Mouse (Mus musculus) liver, embryonic 14.5 days (tissue): ENCODE measurements around the gene Galnt17. TPM values are rescaled to one million over a fixed set of nuclear protein-coding genes. Genes with fewer than 3 reads are reported as not detected.

Experiments used
- ATAC-seq: fragments of 200-750 bp; cut with Nextera tagmentation; 2 replicates; pipeline ENCODE4 v1.8.0; 2017; ENCODE audit warnings: moderate number of reproducible peaks, mild to moderate bottlenecking, moderate library complexity; ENCODE audit not compliant: insufficient read depth
- DNase-seq, 3 experiments: peaks; one replicate each; pipeline ENCODE4 v3.0.0-alpha.2; 2012 to 2013; ENCODE audit warnings: low read depth in 3 of 3, low spot score in 3 of 3
- H3K27ac ChIP-seq: fragments of 300-500 bp; sonication (generic); 2 replicates; pipeline ENCODE4 v1.5.1; 2014; ENCODE audit warnings: moderate library complexity, mild to moderate bottlenecking, control low read depth, inconsistent platforms
- H3K27me3 ChIP-seq: fragments of 300-500 bp; sonication (generic); 2 replicates; pipeline ENCODE4 v1.6.1; 2014; ENCODE audit warnings: mild to moderate bottlenecking, low read length, moderate library complexity; ENCODE audit not compliant: control insufficient read depth, insufficient read depth
- H3K36me3 ChIP-seq: fragments of 300-500 bp; sonication (generic); replicated peaks from 2 replicates; pipeline ENCODE4 v1.6.1; 2014; ENCODE audit warnings: low read depth; ENCODE audit not compliant: control insufficient read depth, insufficient read depth
- H3K4me1 ChIP-seq, 2 experiments: fragments of 200-500 bp in 1 of 2; fragments of 300-500 bp in 1 of 2; sonication (generic) in 1 of 2; replicated peaks; 2 replicates each; pipeline ENCODE4 v1.6.1; 2012 to 2014; ENCODE audit warnings: antibody characterized with exemption in 1 of 2, inconsistent platforms in 1 of 2, low read length in 1 of 2; ENCODE audit not compliant: control insufficient read depth in 2 of 2, insufficient read depth in 2 of 2
- H3K4me2 ChIP-seq: fragments of 300-500 bp; sonication (generic); 2 replicates; pipeline ENCODE4 v1.6.1; 2014; ENCODE audit warnings: low read depth, mild to moderate bottlenecking, control low read depth, moderate library complexity
- H3K4me3 ChIP-seq, 2 experiments: fragments of 200-500 bp in 1 of 2; fragments of 300-500 bp in 1 of 2; sonication (generic) in 1 of 2; 2 replicates each; pipeline ENCODE4 v1.5.1; 2012 to 2014; ENCODE audit warnings: low read depth in 2 of 2, low read length in 2 of 2, mild to moderate bottlenecking in 2 of 2, control low read depth in 1 of 2, inconsistent platforms in 1 of 2, moderate library complexity in 1 of 2; ENCODE audit not compliant: insufficient read depth in 1 of 2
- H3K9ac ChIP-seq: fragments of 300-500 bp; sonication (generic); replicated peaks from 2 replicates; pipeline ENCODE4 v1.6.1; 2014; ENCODE audit warnings: mild to moderate bottlenecking, control low read depth, moderate library complexity
- H3K9me3 ChIP-seq: fragments of 300-500 bp; sonication (generic); 2 replicates; pipeline ENCODE4 v1.6.1; 2016; ENCODE audit warnings: low read length, mixed read lengths; ENCODE audit not compliant: control insufficient read depth
- CTCF ChIP-seq: IDR thresholded peaks from 2 replicates; pipeline ENCODE4 v1.5.1; 2016; ENCODE audit warnings: antibody characterized with exemption, low read depth, control low read depth
- EP300 ChIP-seq: IDR thresholded peaks from 2 replicates; pipeline ENCODE4 v1.6.1; 2016; ENCODE audit warnings: antibody characterized with exemption, low read depth
- WGBS: fragments of 180-500 bp; shearing (Covaris S2); extraction: QIAGEN DNeasy Blood & Tissue Kit; methylation state at CpG from one replicate; pipeline ENCODE4 v1.1.7; 2014; ENCODE audit not compliant: insufficient replicate concordance; 5-methylcytosine and 5-hydroxymethylcytosine counted together
- polyA plus RNA-seq, 2 experiments: library from polyadenylated mRNA; depleted of rRNA in 1 of 2; stranded (reverse) in 1 of 2; unstranded in 1 of 2; fragments of >200 nt; fragmentation: Nextera tagmentation in 1 of 2; extraction: Ambion mirVana in 1 of 2; gene quantifications; 2 replicates each; pipeline versions ENCODE4 v1.2.1 to v1.2.3; 2012 to 2014

Gene Galnt17
- polyA plus RNA-seq, 2 experiments = 0.02 TPM; not detected in 1

DNA sequence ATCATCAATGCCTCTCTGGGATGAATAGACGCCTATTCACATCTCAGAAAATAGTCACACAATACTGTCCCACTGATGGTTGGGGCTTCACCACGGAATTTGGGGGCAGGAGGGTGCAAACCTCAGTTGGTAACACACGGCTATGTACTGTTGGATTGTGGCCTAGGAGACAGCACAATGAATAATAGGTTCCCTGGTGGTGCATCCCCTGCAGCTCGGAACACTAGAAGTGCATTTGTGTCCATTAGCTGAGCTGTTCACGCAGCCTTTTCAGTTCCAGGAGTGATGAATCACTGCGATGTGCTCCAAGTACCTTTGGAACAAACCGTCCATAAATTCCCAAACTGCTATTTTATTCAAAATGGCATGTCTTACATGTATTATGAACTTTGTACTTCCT lies 142.6 kb downstream of the Galnt17 start:
- 61% methylated on average over 7 of the region's 7 CpGs for WGBS
- no peak overlapping the region for H3K27ac ChIP-seq
- no peaks in the 10 kb centered on the region; the same call in 1 of the 2 replicates for H3K9me3 ChIP-seq
- no peak for DNase-seq
- no peak overlapping the region for H3K4me2 ChIP-seq
- no peak for ATAC-seq
- no peaks in the 10 kb centered on the region for H3K27me3 ChIP-seq
- H3K9ac ChIP-seq = no peak overlapping the region
- TF ChIP-seq CTCF = no peak
- TF ChIP-seq EP300 = no peak
- no peaks in the 10 kb centered on the region for H3K36me3 ChIP-seq
- no peaks in the 10 kb centered on the region for H3K4me1 ChIP-seq
- no peak overlapping the region for H3K4me3 ChIP-seq

DNA sequence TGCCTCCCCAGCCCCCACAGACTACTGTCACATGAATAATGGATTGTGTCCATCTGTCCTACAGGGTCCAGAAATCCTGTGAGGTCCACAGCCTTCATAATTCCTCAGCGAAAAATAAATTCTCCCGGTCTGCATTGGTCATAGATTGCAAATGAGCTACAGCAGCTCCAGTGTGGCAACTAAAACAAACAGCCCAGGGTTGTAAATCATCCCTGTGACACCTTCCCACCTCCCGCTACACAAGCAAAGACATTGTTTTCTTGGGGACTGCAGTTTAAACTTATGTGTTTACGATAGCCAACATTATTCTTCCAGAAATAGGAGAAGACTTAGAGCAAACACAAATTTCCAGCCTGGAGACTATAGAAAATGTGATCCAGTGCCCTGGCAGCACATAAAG lies 150.4 kb downstream of the Galnt17 start:
- Histone ChIP-seq H3K27me3 (no peaks in the 10 kb centered on the region), H3K4me2 (no peak overlapping the region), H3K9ac (no peak overlapping the region), H3K36me3 (no peaks in the 10 kb centered on the region), H3K27ac (no peak overlapping the region), H3K4me1 (no peaks in the 10 kb centered on the region), H3K9me3 (no peaks in the 10 kb centered on the region; the same call in 1 of the 2 replicates), H3K4me3 (no peak overlapping the region)
- no peak for TF ChIP-seq CTCF
- TF ChIP-seq EP300 = no peak
- no peak for DNase-seq
- 40% methylated on average over 4 of the region's 4 CpGs for WGBS
- no peak for ATAC-seq

DNA sequence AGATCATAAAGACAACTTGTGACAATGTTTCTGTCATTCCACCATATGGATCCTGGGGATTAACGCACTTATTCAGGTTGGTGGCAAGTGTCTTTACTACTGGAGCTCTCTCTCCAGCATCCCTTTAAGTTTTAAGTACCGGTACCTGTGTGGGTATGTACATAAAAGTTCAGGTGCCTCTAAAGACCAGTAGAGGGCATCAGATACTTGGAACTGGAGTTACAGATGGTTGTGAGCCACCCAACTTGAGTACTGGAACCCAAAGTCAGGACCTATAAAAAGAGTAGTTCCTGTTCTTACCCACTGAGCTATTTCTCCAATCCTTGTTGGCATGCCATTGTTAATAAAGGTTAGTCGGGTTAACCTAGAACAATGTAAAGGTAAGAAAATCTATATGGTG lies 152.0 kb downstream of the Galnt17 start:
- ATAC-seq (no peak), DNase-seq (no peak)
- Histone ChIP-seq H3K36me3 (no peaks in the 10 kb centered on the region), H3K4me2 (no peak overlapping the region), H3K27me3 (no peaks in the 10 kb centered on the region), H3K27ac (no peak overlapping the region), H3K4me3 (no peak overlapping the region), H3K4me1 (no peaks in the 10 kb centered on the region), H3K9me3 (no peaks in the 10 kb centered on the region), H3K9ac (no peak overlapping the region)
- 53% methylated on average over 3 of the region's 3 CpGs for WGBS
- TF ChIP-seq CTCF = no peak
- TF ChIP-seq EP300 = no peak

- no peak for DNase-seq
- H3K4me2 ChIP-seq = no peak overlapping the region
- no peak overlapping the region for H3K4me3 ChIP-seq
- no peaks in the 10 kb centered on the region for H3K36me3 ChIP-seq
- ATAC-seq = no peak
- H3K9ac ChIP-seq = no peak overlapping the region
- no peaks in the 10 kb centered on the region for H3K27me3 ChIP-seq
- H3K9me3 ChIP-seq = no peaks in the 10 kb centered on the region
- TF ChIP-seq EP300 = no peak
- no peak for TF ChIP-seq CTCF
- no peak overlapping the region for H3K27ac ChIP-seq
- H3K4me1 ChIP-seq = no peaks in the 10 kb centered on the region
- 72% methylated on average over 4 of the region's 4 CpGs for WGBS
These were observed 165.7 kb downstream of the Galnt17 start for GRCm38 (mm10) chr5:131142606-131143005.

DNA sequence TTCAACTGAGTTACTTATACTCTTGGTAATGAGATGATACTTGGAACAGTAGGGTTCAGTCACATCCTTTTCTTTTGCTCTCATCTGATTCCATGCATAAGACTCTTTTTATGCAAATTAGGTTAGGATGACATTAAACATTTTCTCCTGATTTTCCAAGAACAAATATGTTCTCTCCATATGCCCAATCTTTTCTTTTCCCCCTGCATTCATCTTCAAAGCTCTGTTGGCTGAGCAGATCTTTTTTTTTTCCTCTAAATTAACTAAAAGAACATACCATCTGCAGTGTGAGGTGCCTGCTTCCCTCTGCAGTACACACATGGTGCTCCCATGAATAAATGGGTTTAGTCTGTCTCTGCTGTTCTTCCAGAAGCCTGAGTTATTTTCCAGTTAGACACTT lies 173.5 kb downstream of the Galnt17 start:
- TF ChIP-seq EP300 (no peak), CTCF (no peak)
- no peak overlapping the region for H3K4me2 ChIP-seq
- H3K4me3 ChIP-seq = no peak overlapping the region
- DNase-seq (no peak), ATAC-seq (no peak)
- no peaks in the 10 kb centered on the region for H3K4me1 ChIP-seq
- H3K9me3 ChIP-seq = no peaks in the 10 kb centered on the region
- no peaks in the 10 kb centered on the region for H3K27me3 ChIP-seq
- H3K9ac ChIP-seq = no peak overlapping the region
- H3K27ac ChIP-seq = no peak overlapping the region
- H3K36me3 ChIP-seq = no peaks in the 10 kb centered on the region
